ENCODE assay signal across 11 mouse cellular contexts in genomic region chr2:158243129-158243870, GRCm38 (mm10). TPM values are rescaled to one million over a fixed set of nuclear protein-coding genes. Genes with fewer than 3 reads are reported as not detected.
DNase-seq lines count a peak whose midpoint lies in the region; ATAC-seq lines count a peak whose summit lies in the region.
"Had no signal": no experiment of that assay in that cellular context is flagged by ENCODE, and none has a peak within 500 bp of the region (broad histone marks: within the 10 kb centered on the region; RNA-seq: fewer than 3 reads in every experiment).

No protein-coding gene starts in this region.

- WGBS in limb, embryonic 15.5 days = 73% methylated on average over 18 of the region's 18 CpGs
- 80% methylated on average over 18 of the region's 18 CpGs for WGBS in forebrain, embryonic 14.5 days

- H3K9ac ChIP-seq in limb, embryonic 15.5 days = no peak overlapping the region
- H3K9ac ChIP-seq in forebrain, embryonic 14.5 days (ENCODE audit: low read length) = no peak overlapping the region
- H3K9ac ChIP-seq: liver, embryonic 13.5 days had no signal

- H3K27ac ChIP-seq in limb, embryonic 15.5 days = peak overlapping the region; percentile 65
- H3K27ac ChIP-seq in forebrain, embryonic 14.5 days (ENCODE audit: low read depth, low read length) = no peak overlapping the region
- H3K27ac ChIP-seq: liver, embryonic 13.5 days had no signal

- no peaks in the 10 kb centered on the region for H3K27me3 ChIP-seq in limb, embryonic 15.5 days
- H3K27me3 ChIP-seq in forebrain, embryonic 14.5 days (replicated peaks; ENCODE audit: control insufficient read depth, insufficient read depth, low read length) = no peaks in the 10 kb centered on the region
- H3K27me3 ChIP-seq: liver, embryonic 13.5 days had no signal

- no peak overlapping the region for H3K4me2 ChIP-seq in limb, embryonic 15.5 days
- no peak overlapping the region for H3K4me2 ChIP-seq in forebrain, embryonic 14.5 days (ENCODE audit: low read length)
- H3K4me2 ChIP-seq: liver, embryonic 13.5 days had no signal

- peak; percentile 19 for DNase-seq in adrenal gland, postnatal 25 days
- no peak for DNase-seq in adrenal gland, postnatal 4 days (ENCODE audit: low spot score in 2 of 2)
- DNase-seq in brain, adult 2 months (ENCODE audit: low read depth, low spot score) = peak; percentile 84
- DNase-seq in gastrocnemius, postnatal 25 days = peak; percentile 68
- DNase-seq in urinary bladder, adult 2 months (ENCODE audit: low spot score) = no peak
- DNase-seq in forebrain, embryonic 14.5 days (ENCODE audit: low spot score) = no peak
- DNase-seq: liver, embryonic 13.5 days had no signal

- H3K36me3 ChIP-seq in limb, embryonic 15.5 days = no peaks in the 10 kb centered on the region
- H3K36me3 ChIP-seq in forebrain, embryonic 14.5 days (ENCODE audit: control insufficient read depth, insufficient read depth, low read length) = no peaks in the 10 kb centered on the region
- H3K36me3 ChIP-seq: liver, embryonic 13.5 days had no signal

- H3K4me3 ChIP-seq in limb, embryonic 15.5 days = no peak overlapping the region
- H3K4me3 ChIP-seq in forebrain, embryonic 14.5 days (ENCODE audit: low read depth, low read length) = no peak overlapping the region
- H3K4me3 ChIP-seq: liver, embryonic 13.5 days had no signal

- peak; percentile 45 for ATAC-seq in limb, embryonic 15.5 days (ENCODE audit: insufficient number of reproducible peaks, low FRiP score, low TSS enrichment, low read depth)
- ATAC-seq in monocyte, adult 5-6 weeks (replicated peaks; ENCODE audit: insufficient number of reproducible peaks, low FRiP score, low TSS enrichment, poor library complexity, severe bottlenecking) = no peak
- no peak for ATAC-seq in forebrain, embryonic 14.5 days

- H3K9me3 ChIP-seq in limb, embryonic 15.5 days = no peaks in the 10 kb centered on the region
- H3K9me3 ChIP-seq in forebrain, embryonic 14.5 days (replicated peaks; ENCODE audit: control insufficient read depth, low read length) = no peaks in the 10 kb centered on the region
- H3K9me3 ChIP-seq: liver, embryonic 13.5 days had no signal

- peaks cover 16% of the 10 kb centered on the region for H3K4me1 ChIP-seq in limb, embryonic 15.5 days
- H3K4me1 ChIP-seq in forebrain, embryonic 14.5 days (ENCODE audit: control insufficient read depth, insufficient read depth, low read length) = no peaks in the 10 kb centered on the region
- H3K4me1 ChIP-seq: liver, embryonic 13.5 days had no signal

RNA-seq across cellular contexts. Expression of gene D630003M21Rik, which starts 14.3 kb away (rescaled TPM):
- total RNA-seq in adrenal gland, postnatal 25 days (2021) = 1.3 and 2.4 TPM in 2 replicates
- total RNA-seq in adrenal gland, postnatal 4 days (2021) = 1 to 10 TPM; 5.1 to 6.1 TPM
- 1 to 10 TPM; 1.8 to 2.0 TPM for total RNA-seq in gastrocnemius, postnatal 25 days (2021)
- 12.0 and 12.2 TPM in 2 replicates for polyA plus RNA-seq in limb, embryonic 15.5 days (2015; fragmentation: Nextera tagmentation; extraction: Ambion mirVana)
- 1.9 and 2.5 TPM in 2 replicates for polyA plus RNA-seq in urinary bladder, adult 2 months (2012; rRNA removed)
- total RNA-seq in monocyte, adult 5-6 weeks (2017) = not detected in 3 replicates
- 1.5 and 2.2 TPM in 2 replicates for polyA plus RNA-seq in forebrain, embryonic 14.5 days (2014; fragmentation: Nextera tagmentation; extraction: Ambion mirVana)

RNA-seq across cellular contexts. Expression of gene Bpi, which starts 14.6 kb away (rescaled TPM):
- total RNA-seq in adrenal gland, postnatal 25 days (2021) = not detected in 2 replicates
- total RNA-seq in adrenal gland, postnatal 4 days (2021) = not detected
- not detected for total RNA-seq in gastrocnemius, postnatal 25 days (2021)
- polyA plus RNA-seq in limb, embryonic 15.5 days (2015; fragmentation: Nextera tagmentation; extraction: Ambion mirVana) = not detected in 2 replicates
- polyA plus RNA-seq in urinary bladder, adult 2 months (2012; rRNA removed) = not detected in 2 replicates
- not detected in 3 replicates for total RNA-seq in monocyte, adult 5-6 weeks (2017)
- not detected in 2 replicates for polyA plus RNA-seq in forebrain, embryonic 14.5 days (2014; fragmentation: Nextera tagmentation; extraction: Ambion mirVana)
- total RNA-seq: adrenal gland, adult 18-20 months had no signal
- polyA plus RNA-seq: liver, embryonic 13.5 days; spleen, adult 2 months had no signal

Comparison
In these comparisons a context has a peak if more than half of its experiments do, and no peak if none do; other contexts are left out.
1. DNase-seq: peak in adrenal gland, postnatal 25 days (single experiment), brain, adult 2 months (single experiment) and gastrocnemius, postnatal 25 days (single experiment); none in adrenal gland, postnatal 4 days (0 of 2), urinary bladder, adult 2 months (single experiment) and forebrain, embryonic 14.5 days (single experiment).